Mouse (Mus musculus) retina, adult 2 months (tissue): ENCODE data around the gene Cyth2.

Source experiments
- DNase-seq: peaks from one replicate; pipeline ENCODE4 v3.0.0-alpha.2; 2012; ENCODE audit warnings: low read depth, low spot score

Cyth2 gene

GRCm38 (mm10) chr7:45813787-45814779 lies at the start of gene Cyth2:
Cyth2 (minus strand) TSS chr7:45814581.
- DNase-seq = peak; percentile 100

- no peak for DNase-seq
Observed at GRCm38 (mm10) chr7:45862804-45863203, 48.4 kb upstream of the Cyth2 start.

- no peak for DNase-seq
Observed at GRCm38 (mm10) chr7:45859008-45859407, 44.6 kb upstream of the Cyth2 start.

DNA sequence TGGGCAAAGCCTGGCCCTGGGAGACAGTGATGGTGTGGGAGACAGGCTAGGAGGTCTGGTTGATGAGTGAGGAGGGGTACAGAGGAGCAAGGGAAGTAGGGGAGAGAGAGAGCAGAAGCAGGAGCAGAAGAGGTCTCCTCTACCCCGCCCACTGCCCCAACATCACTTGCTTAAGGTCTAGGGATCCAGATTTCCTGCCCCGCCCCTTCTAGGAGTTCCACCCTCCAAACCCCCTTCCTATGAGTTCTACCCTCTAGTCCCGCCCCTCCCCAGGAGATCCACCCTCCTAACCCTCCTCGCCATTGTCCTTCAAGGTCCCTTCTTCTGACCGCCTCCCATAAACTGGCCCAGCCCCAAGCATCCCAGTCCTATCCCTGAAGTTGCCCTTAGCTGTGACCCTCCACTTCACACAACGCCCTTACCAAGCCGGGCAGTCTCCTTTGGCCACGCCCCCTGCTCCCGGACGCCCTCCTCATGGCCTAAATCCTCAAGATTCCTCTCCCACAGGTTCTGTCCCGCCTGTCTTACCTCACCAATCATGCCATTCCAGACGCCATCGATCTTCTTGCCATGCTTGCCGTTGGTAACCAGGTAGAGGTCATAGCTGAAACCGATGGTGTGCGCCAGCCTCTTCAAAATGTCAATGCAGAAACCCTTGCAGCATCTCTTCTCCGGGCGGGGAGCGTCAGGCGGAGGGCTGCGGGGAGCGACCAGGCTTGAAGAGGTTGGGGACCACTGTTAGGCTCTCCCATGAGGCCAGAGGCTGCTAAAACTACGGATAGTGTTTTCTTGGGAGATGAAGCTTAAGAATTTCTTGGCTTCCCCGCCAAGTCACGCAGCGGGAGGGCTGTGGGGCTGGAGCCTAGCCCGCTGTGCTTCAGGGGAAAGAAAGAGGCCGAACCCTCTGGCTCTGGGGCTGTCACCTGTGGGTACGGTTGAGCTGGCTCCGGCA lies 42.8 kb upstream of the Cyth2 start:
- no peak for DNase-seq

GRCm38 (mm10) chr7:45853089-45853488 lies 38.7 kb upstream of the Cyth2 start:
- DNase-seq = no peak

- DNase-seq = no peak
Observed at GRCm38 (mm10) chr7:45850661-45851060, 36.3 kb upstream of the Cyth2 start.

DNA sequence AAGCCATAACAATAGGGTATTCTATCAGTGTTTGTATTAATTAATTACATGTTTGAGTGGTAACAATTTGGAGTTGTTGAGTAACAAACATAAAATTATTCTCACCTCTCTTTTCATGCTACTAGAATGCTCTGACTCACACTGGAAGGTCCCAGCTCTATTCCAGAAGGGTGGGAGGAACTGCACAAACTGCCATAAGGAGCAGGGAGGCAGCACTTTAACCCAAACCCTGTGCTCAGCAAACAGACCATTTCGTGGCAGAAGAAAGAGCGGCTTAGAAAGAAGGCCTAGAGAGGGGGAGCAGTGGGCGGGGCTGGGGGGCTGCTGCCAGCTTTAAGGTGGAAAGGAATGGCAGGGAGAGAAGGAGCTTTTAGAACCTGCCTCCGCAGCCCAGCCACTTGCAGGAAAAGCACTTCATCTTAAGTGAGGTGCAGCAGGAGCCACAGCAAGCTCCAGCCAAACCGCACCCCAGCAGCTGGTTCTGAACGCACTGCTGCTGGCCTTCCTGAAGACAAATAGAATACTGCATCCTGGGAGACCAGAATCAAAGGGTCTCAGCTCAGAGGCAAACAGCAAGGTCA lies 34.2 kb upstream of the Cyth2 start:
- no peak for DNase-seq

GRCm38 (mm10) chr7:45842950-45843744 lies 28.8 kb upstream of the Cyth2 start:
- no peak for DNase-seq

GRCm38 (mm10) chr7:45833924-45834323 lies 19.5 kb upstream of the Cyth2 start:
- DNase-seq = no peak

- DNase-seq = no peak
Observed at GRCm38 (mm10) chr7:45833148-45833790, 18.9 kb upstream of the Cyth2 start.

DNA sequence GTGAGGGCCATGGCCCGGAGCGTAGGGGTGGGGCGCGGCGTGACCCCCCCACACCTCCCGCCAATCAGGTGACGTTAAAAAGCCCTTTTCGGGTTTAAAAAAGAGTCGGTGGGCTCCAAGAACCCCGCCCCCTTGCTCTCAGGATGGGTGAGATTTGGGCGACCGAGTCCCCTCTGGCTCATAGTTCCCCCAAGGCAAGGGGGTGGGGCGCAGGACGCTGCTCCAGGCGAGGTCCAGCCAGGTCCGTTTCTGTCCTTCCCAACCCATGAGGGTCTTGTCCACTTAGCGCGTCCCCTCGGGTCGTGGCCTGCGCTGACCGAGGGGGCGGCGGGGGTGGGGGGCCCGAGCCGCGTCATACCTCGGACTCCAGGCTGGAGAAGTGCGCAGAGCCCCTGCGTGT lies 18.0 kb upstream of the Cyth2 start:
- no peak for DNase-seq

GRCm38 (mm10) chr7:45831128-45831525 lies 16.7 kb upstream of the Cyth2 start:
- no peak for DNase-seq

GRCm38 (mm10) chr7:45830427-45831127 lies 16.2 kb upstream of the Cyth2 start, which contains the start of gene Grwd1:
Grwd1 (minus strand) TSS chr7:45830944.
- peak; percentile 86 for DNase-seq

- DNase-seq = no peak
Observed at GRCm38 (mm10) chr7:45826631-45827030, 12.2 kb upstream of the Cyth2 start.

- peak; percentile 74 for DNase-seq
Observed at GRCm38 (mm10) chr7:45824598-45824997, 10.2 kb upstream of the Cyth2 start, which contains the start of gene Kcnj14. Kcnj14 (minus strand) TSS chr7:45824782.

DNA sequence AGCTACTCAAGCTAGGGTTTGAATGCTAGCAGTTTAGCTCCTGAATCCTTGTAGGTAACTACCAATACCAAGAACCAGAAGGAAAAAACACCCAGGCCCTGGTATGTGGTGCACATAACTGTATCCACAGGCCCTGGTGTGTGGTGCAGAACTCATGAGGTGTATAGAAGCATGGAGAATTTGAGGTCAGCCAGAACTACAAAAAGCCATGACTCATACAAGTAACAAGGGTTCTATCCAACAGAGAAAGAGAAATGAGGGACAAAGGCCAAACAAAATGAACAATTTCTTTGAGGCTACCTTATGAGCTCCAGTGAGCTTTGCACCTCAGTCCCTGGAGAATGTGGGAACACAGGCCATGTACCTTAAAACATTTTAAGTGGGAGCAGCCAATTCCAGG lies 6.5 kb upstream of the Cyth2 start:
- DNase-seq = no peak

- DNase-seq = no peak
Observed at GRCm38 (mm10) chr7:45819843-45820242, 5.5 kb upstream of the Cyth2 start.

DNA sequence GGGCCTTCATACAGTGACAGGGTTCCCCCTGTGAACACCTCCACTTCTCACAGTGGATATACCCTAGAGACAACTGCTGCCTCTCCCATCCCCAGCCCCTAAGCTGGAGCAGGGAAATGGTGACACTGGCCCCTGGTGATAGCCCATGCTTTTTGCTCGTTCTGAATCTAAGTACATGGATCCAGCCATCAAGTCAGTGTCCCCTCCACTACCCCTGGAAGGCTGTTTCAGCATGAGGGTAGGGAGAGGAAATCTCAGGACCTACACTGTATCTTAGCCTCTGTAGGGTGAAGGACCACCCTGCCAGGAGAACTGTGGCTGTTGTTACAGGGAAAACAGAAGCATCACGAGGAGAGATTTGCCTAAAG lies 1.6 kb upstream of the Cyth2 start:
- no peak for DNase-seq

GRCm38 (mm10) chr7:45815323-45815983 lies 1.1 kb upstream of the Cyth2 start:
- peak; percentile 92 for DNase-seq
